Mouse (Mus musculus): ENCODE data around the gene Zswim3. TPM values are rescaled to one million over a fixed set of nuclear protein-coding genes. Genes with fewer than 3 reads are reported as not detected.
A peak's percentile ranks its signal among the peaks of the same experiment; 100 is the strongest.
"Not testable (repeated sequence)": the region's sequence is repeated elsewhere in the genome, so short reads cannot be mapped to it uniquely, and the experiment has no call there.

Gene Zswim3
- polyA plus RNA-seq, 1 experiment = 2.2 TPM

GRCm38 (mm10) chr2:164794293-164794692 lies 10.6 kb upstream of the Zswim3 start:
- H3K4me3 ChIP-seq (ENCODE audit: insufficient read depth, low read depth, low read length) = no peak overlapping the region
- no peaks in the 10 kb centered on the region for H3K27me3 ChIP-seq (replicated peaks; ENCODE audit: control insufficient read depth, insufficient read depth, low read length)
- no peaks in the 10 kb centered on the region for H3K4me1 ChIP-seq (ENCODE audit: control insufficient read depth, insufficient read depth, low read length)
- peak; percentile 93 for DNase-seq
- no peak overlapping the region for H3K27ac ChIP-seq (ENCODE audit: insufficient read depth, low read depth, low read length)
- TF ChIP-seq POLR2A (IDR thresholded peaks at IDR 0.05; ENCODE audit: low read depth, low read length) = no peak
- TF ChIP-seq CTCF (conservative IDR thresholded peaks at IDR 0.05; ENCODE audit: insufficient read depth, insufficient read length, low read depth, low read length) = peak; percentile 86
- WGBS = 17% methylated on average over 5 of the region's 5 CpGs
- peaks cover 2% of the 10 kb centered on the region; the same call in 1 of the 2 replicates for H3K36me3 ChIP-seq (ENCODE audit: control insufficient read depth, insufficient read depth, low read length)

GRCm38 (mm10) chr2:164795868-164796267 lies 9.0 kb upstream of the Zswim3 start:
- H3K4me3 ChIP-seq (ENCODE audit: insufficient read depth, low read depth, low read length) = no peak overlapping the region
- DNase-seq = no peak
- H3K27ac ChIP-seq (ENCODE audit: insufficient read depth, low read depth, low read length) = no peak overlapping the region
- H3K4me1 ChIP-seq (ENCODE audit: control insufficient read depth, insufficient read depth, low read length) = peaks cover 3% of the 10 kb centered on the region; the same call in 1 of the 2 replicates
- 74% methylated on average over 4 of the region's 4 CpGs for WGBS
- H3K27me3 ChIP-seq (replicated peaks; ENCODE audit: control insufficient read depth, insufficient read depth, low read length) = no peaks in the 10 kb centered on the region
- TF ChIP-seq POLR2A (IDR thresholded peaks at IDR 0.05; ENCODE audit: low read depth, low read length) (no peak), CTCF (conservative IDR thresholded peaks at IDR 0.05; ENCODE audit: insufficient read depth, insufficient read length, low read depth, low read length) (no peak)
- H3K36me3 ChIP-seq (ENCODE audit: control insufficient read depth, insufficient read depth, low read length) = peaks cover 2% of the 10 kb centered on the region; the same call in 1 of the 2 replicates

- not testable (repeated sequence) for H3K4me3 ChIP-seq (ENCODE audit: insufficient read depth, low read depth, low read length)
These were observed 6.3 kb upstream of the Zswim3 start for GRCm38 (mm10) chr2:164798554-164798953.

GRCm38 (mm10) chr2:164800252-164801004 lies 4.5 kb upstream of the Zswim3 start:
- no peaks in the 10 kb centered on the region; the same call in 1 of the 2 replicates for H3K36me3 ChIP-seq (ENCODE audit: control insufficient read depth, insufficient read depth, low read length)
- DNase-seq = peak; percentile 46
- H3K27ac ChIP-seq (ENCODE audit: insufficient read depth, low read depth, low read length) = no peak overlapping the region
- peaks cover 16% of the 10 kb centered on the region for H3K4me1 ChIP-seq (ENCODE audit: control insufficient read depth, insufficient read depth, low read length)
- TF ChIP-seq CTCF (conservative IDR thresholded peaks at IDR 0.05; ENCODE audit: insufficient read depth, insufficient read length, low read depth, low read length) = no peak
- TF ChIP-seq POLR2A (IDR thresholded peaks at IDR 0.05; ENCODE audit: low read depth, low read length) = no peak
- no peaks in the 10 kb centered on the region for H3K27me3 ChIP-seq (replicated peaks; ENCODE audit: control insufficient read depth, insufficient read depth, low read length)
- 47% methylated on average over 13 of the region's 13 CpGs for WGBS
- no peak overlapping the region for H3K4me3 ChIP-seq (ENCODE audit: insufficient read depth, low read depth, low read length)

More at GRCm38 (mm10) chr2:164798554-164798953, 6.3 kb upstream of the Zswim3 start:
- peaks cover 11% of the 10 kb centered on the region for H3K4me1 ChIP-seq (ENCODE audit: control insufficient read depth, insufficient read depth, low read length)
- peak; percentile 31 for DNase-seq
- H3K27ac ChIP-seq (ENCODE audit: insufficient read depth, low read depth, low read length); H3K27me3 ChIP-seq (replicated peaks; ENCODE audit: control insufficient read depth, insufficient read depth, low read length); H3K36me3 ChIP-seq (ENCODE audit: control insufficient read depth, insufficient read depth, low read length): not testable (repeated sequence)
- 67% methylated on average over 6 of the region's 6 CpGs for WGBS
- 0 out of 2 replicates have a peak, but pooled peaks have one; percentile 8 for TF ChIP-seq CTCF (conservative IDR thresholded peaks at IDR 0.05; ENCODE audit: insufficient read depth, insufficient read length, low read depth, low read length)

DNA sequence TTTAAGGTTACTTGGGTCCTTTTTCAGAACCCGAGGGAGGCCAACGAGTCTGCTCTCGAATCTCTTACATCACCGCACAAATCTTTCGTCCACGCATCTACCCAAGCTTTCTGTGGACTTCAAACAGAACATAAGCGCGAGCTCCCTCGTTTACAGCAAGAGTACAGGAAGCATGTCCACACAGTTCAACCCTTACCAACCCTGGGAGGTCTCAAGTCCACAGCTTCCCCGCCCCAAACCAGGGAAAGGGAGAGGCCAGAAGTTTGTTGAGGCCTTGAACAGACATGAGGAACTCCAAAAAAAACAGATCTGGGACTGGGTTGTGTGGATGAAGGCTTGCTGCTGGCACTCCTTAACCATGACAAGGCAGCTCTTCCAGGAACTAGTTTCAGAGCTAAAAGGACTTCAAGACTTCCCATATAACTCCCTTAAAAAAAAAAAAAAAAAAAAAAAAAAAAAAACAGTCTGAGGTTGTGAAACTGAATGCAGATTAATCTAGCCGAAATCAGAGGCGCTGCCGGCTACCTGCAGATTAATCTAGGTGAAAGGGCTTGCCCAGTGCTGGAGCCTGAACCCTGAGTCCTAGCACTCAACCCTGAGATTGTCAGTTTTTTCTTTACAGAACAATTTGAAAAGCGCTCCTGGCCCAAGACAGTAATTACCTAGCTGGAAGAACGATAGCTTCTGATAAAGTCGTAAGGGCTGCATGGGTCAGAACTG lies 1.5 kb upstream of the Zswim3 start:
- Histone ChIP-seq H3K36me3 (ENCODE audit: control insufficient read depth, insufficient read depth, low read length) (no peaks in the 10 kb centered on the region; the same call in 1 of the 2 replicates), H3K27me3 (replicated peaks; ENCODE audit: control insufficient read depth, insufficient read depth, low read length) (no peaks in the 10 kb centered on the region), H3K4me1 (ENCODE audit: control insufficient read depth, insufficient read depth, low read length) (peaks cover 19% of the 10 kb centered on the region), H3K4me3 (ENCODE audit: insufficient read depth, low read depth, low read length) (peak overlapping the region; percentile 39), H3K27ac (ENCODE audit: insufficient read depth, low read depth, low read length) (no peak overlapping the region; the same call in 1 of the 2 replicates)
- WGBS = 60% methylated on average over 16 of the region's 16 CpGs
- no peak for TF ChIP-seq POLR2A (IDR thresholded peaks at IDR 0.05; ENCODE audit: low read depth, low read length)
- no peak for TF ChIP-seq CTCF (conservative IDR thresholded peaks at IDR 0.05; ENCODE audit: insufficient read depth, insufficient read length, low read depth, low read length)
- peak; percentile 53 for DNase-seq

DNA sequence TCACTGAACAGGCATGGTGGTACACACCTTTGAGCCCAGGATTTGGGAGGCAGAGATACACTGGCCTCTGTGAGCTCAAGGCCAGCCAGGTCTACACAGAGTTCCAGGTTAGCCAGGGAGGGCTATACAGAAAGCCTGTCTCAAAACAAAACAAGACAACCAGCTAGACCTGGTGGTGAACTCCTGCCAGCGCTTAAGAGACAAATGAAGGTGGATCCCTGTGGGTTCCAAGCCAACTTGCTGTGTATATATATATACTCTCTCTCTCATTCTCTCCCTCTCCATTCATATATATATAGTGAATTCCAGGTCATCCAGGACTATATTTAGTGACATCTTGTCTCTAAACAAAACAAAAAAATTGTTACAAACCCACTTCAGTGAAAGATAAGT lies 981 bp upstream of the Zswim3 start:
- WGBS = 34% methylated on average over 1 of the region's 1 CpGs
- peaks cover 19% of the 10 kb centered on the region for H3K4me1 ChIP-seq (ENCODE audit: control insufficient read depth, insufficient read depth, low read length)
- TF ChIP-seq CTCF (conservative IDR thresholded peaks at IDR 0.05; ENCODE audit: insufficient read depth, insufficient read length, low read depth, low read length) (no peak), POLR2A (IDR thresholded peaks at IDR 0.05; ENCODE audit: low read depth, low read length) (no peak)
- H3K36me3 ChIP-seq (ENCODE audit: control insufficient read depth, insufficient read depth, low read length) = no peaks in the 10 kb centered on the region; the same call in 1 of the 2 replicates
- H3K4me3 ChIP-seq (ENCODE audit: insufficient read depth, low read depth, low read length) = peak overlapping the region; percentile 100
- H3K27ac ChIP-seq (ENCODE audit: insufficient read depth, low read depth, low read length) = no peak overlapping the region
- no peak for DNase-seq
- no peaks in the 10 kb centered on the region for H3K27me3 ChIP-seq (replicated peaks; ENCODE audit: control insufficient read depth, insufficient read depth, low read length)

DNA sequence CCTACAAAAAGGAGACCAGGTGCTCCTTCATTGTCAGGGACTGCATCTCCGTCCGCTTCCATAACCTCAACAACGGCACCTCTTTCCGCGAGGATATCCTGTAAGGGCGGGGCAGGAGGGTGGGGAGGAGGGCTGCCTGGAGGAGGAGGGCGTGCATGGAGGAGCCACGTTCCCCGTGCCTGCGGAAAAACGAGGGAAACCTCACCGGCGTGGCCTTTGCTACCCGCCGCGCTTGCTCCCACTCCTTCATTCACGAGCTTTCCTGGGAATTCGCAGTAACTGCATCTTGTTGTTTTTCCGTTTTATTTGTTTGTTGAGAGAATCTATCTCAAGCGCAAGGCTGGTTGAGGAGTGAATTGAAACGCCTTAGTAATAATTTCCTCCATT lies 427 bp downstream of the Zswim3 start:
- H3K36me3 ChIP-seq (ENCODE audit: control insufficient read depth, insufficient read depth, low read length) = no peaks in the 10 kb centered on the region; the same call in 1 of the 2 replicates
- DNase-seq = no peak
- TF ChIP-seq POLR2A (IDR thresholded peaks at IDR 0.05; ENCODE audit: low read depth, low read length) (no peak), CTCF (conservative IDR thresholded peaks at IDR 0.05; ENCODE audit: insufficient read depth, insufficient read length, low read depth, low read length) (no peak)
- peaks cover 17% of the 10 kb centered on the region for H3K4me1 ChIP-seq (ENCODE audit: control insufficient read depth, insufficient read depth, low read length)
- H3K4me3 ChIP-seq (ENCODE audit: insufficient read depth, low read depth, low read length) = peak overlapping the region; percentile 53
- peak overlapping the region; percentile 61 for H3K27ac ChIP-seq (ENCODE audit: insufficient read depth, low read depth, low read length)
- no peaks in the 10 kb centered on the region for H3K27me3 ChIP-seq (replicated peaks; ENCODE audit: control insufficient read depth, insufficient read depth, low read length)
- WGBS = 1% methylated on average over 20 of the region's 21 CpGs
